Mouse (Mus musculus) lung, adult 2 months (tissue): Measurements from ENCODE around the gene 4833427G06Rik.

Source experiments
- CTCF ChIP-seq: fragments of 200-500 bp; IDR thresholded peaks from 2 replicates; pipeline ENCODE4 v1.5.1; 2011; ENCODE audit warnings: mild to moderate bottlenecking, low read length, control low read depth; ENCODE audit not compliant: insufficient read depth
- POLR2A ChIP-seq: fragments of 200-500 bp; IDR thresholded peaks from 2 replicates; pipeline ENCODE4 v1.6.1; 2011; ENCODE audit warnings: low read depth, mild to moderate bottlenecking, control low read depth, low read length, borderline replicate concordance; ENCODE audit errors: extremely low read depth

- TF ChIP-seq CTCF (no peak), POLR2A (no peak)
Measured at GRCm38 (mm10) chr9:51041491-51041980, 60.3 kb downstream of the 4833427G06Rik start.
